Mouse (Mus musculus) liver, adult (tissue): ENCODE results near the gene Arl2.

Source experiments
- GATA4 ChIP-seq: IDR thresholded peaks from 2 replicates; pipeline ENCODE4 v1.6.1; 2014; ENCODE audit warnings: mild to moderate bottlenecking, low read length; ENCODE audit not compliant: insufficient replicate concordance

Gene Arl2

DNA sequence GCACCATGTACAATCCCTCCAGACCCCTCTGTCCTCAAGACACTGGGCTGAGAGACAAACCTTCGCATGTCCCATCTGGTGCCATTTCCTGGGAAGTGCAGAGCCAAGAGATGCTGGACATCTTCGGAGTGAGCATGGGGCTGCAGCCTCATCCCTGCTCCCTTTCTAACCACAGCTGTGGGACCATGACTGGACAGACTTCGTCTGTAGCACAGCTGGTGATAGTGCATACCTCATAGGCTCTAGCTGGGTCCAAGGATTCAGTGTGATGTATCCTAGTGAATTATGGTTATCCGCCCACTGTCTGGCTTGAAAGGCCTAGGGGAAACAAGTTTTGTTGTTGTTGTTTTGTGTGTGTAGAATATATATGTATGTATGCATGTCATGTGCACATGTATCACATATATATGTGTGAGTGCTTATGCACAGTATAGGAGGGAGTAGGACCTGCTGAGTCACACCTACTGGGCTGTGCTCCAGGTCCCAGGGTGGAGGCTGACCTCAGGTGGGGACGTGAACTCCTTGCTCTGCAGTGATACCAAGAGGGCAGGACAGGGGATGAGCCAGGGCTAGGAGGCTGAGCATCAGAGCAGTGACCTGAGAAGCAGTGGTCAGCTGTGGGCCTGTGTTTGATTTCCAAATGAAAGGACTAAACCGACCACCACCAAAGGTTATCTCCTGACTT, 39.0 kb downstream of the Arl2 start:
- no peak for TF ChIP-seq GATA4

GRCm38 (mm10) chr19:6101186-6101585, 40.2 kb downstream of the Arl2 start:
- TF ChIP-seq GATA4 = no peak

DNA sequence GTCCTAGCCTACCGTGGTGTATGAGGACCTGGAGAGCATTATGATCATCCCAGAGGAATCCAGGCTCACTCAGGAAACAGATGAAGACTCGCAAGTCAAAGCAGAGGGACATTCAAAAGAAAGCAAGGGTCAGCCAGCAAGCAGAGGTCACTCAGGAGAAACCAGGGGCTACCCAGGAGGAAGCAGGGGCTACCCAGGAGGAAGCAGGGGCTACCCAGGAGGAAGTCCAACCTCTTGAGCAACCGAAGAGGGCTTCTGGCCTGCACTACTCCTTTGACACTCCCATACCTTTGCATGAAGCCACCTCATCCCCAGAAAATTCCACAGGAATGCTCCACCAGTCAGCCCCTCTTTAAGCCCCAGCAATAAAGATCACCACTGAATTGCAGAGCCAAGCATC, 43.5 kb downstream of the Arl2 start:
- TF ChIP-seq GATA4 = no peak

- TF ChIP-seq GATA4 = no peak
These were observed 47.2 kb downstream of the Arl2 start, which contains the start of gene AC131692.1 for GRCm38 (mm10) chr19:6094119-6094518. Gene AC131692.1, plus strand, starts transcription at chr19:6094419.

DNA sequence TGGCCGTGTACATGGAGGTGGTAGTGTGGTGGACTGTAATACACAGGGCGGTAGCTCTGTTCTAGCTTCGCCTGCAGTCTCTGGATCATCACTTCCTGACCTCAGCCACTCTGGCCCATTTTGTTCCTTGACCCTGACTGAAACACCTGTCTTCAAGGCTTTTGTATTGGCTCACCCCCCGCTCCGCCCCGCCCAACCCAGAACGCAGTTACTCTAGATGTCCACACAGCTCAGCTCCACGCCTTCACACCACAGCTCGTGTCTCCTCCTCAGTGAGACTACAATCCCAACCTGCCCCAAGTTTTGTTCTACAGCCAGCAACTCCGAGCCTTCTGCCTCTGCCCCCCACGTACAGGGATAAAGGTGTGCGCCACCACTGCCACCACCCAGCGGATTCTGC, 52.5 kb downstream of the Arl2 start:
- no peak for TF ChIP-seq GATA4

DNA sequence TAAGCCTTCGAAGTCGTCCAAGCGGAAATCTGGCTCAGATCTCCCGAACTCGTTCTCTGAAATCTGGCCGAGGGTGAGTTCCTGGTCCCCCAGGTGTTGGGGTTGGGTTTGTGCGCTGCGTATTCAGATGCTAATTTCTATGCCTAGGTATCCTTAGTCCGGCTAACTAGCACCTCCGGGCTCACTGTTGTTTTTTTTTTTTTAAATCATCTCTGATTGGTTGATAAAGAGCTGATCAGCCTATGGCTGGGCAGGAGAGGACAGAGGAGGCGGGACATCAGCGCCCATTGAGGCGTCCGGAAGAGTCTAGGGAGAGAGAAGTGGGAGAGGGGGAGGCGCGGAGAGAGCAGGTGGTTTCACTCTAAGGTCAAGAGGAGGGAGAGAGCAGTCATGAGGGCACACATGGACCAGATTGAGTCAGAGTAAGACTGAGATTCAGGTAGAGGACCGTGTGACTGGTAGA, 55.9 kb downstream of the Arl2 start:
- no peak for TF ChIP-seq GATA4

DNA sequence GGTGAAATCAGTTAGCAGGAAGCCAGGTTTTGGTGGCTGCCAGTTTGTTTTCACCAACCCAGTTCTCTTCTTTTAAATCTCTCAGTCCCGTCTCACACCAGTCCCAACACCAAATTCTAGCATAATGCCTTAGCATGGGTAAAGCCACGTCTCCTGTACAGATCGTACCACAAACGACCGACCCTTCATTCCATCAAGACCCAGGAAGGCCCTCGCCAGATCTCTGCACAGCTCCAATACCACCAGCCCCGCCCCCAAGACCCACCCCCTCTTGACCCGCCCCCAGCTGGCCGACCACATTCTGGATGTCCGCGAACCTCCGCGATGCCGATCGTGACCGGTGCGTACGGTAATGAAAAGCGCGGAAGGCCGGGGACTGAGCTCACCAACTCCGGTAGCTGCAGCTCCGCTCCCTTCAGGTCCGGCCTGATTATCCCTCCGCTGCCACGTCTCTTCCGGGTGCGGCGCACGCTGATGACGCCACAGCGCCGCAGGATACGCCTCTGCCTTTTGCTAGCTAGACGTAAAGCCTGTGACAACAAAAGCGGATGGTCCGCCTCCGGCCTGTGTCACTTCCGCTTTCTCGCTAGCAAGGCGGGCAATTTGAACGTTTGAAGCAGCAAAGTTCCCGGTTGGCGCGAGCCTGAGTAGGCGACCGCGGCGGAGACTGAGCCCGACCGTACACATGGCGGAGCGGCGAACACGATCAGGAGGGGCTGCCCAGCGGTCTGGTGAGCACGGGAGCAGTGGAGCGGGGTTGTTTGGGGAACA, 56.7 kb downstream of the Arl2 start, which contains the start of the genes Zfpl1 and Cdca5:
Gene Zfpl1, minus strand, starts transcription at position 479 of the 771 bp plus-strand sequence.
Gene Cdca5, plus strand, starts transcription at position 506 of the 771 bp plus-strand sequence.
- peak; percentile 83; the same call in 1 of the 2 replicates for TF ChIP-seq GATA4
